Mouse (Mus musculus): Measurements from ENCODE around the gene Mob1b.

DNA sequence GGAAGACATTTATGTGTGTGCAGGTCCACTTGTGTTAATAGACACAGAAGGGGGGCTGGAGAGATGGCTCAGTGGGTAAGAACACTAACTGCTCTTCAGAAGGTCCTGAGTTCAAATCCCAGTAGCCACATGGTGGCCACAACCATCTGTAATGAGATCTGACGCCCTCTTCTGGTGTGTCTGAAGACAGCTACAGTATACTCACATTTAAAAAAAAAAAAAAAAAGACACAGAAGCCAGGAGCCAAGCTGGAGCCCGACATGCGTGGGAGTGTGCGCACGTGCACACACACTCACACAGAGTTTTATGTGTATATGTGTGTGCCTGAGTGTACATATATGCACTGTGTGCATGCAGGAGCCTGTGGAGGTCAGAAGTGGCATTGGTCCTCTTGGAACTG is 42.0 kb downstream of the Mob1b start:
- TF ChIP-seq MAFK (IDR thresholded peaks at IDR 0.05; ENCODE audit: insufficient read depth, low read depth, low read length) (no peak), HCFC1 (IDR thresholded peaks at IDR 0.05; ENCODE audit: borderline replicate concordance, insufficient read depth, low read length) (no peak), ZNF384 (IDR thresholded peaks at IDR 0.05; ENCODE audit: low read depth, low read length) (peak; percentile 86)

All from ES-E14 (cell line).